Mouse (Mus musculus): Measurements from ENCODE around the gene Gla.
"Not testable (repeated sequence)": the region's sequence is repeated elsewhere in the genome, so short reads cannot be mapped to it uniquely, and the experiment has no call there.

The Gla gene

DNA sequence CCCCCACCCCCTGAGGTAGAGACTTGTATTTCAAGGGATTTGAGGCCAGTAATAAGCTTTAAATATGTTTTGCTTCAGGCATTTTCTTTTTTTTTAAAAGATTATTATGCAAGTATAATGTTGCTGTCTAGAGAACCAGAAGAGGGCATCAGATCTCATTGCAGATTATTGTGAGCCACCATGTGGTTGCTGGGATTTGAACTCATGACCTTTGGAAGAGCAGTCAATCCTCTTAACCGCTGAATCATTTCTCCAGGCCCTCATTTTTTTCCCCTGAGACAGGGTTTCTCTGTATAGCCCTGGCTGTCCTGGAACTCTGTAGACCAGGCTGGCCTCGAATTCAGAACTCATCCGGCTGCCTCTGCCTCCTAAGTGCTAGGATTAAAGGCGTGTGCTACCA is 12.7 kb downstream of the Gla start:
- DNase-seq (ENCODE audit: low spot score): no peak

- DNase-seq (ENCODE audit: low spot score): no peak
Measured at GRCm38 (mm10) chrX:134586447-134586846, 14.5 kb downstream of the Gla start.

- peak; percentile 95 for DNase-seq (ENCODE audit: low spot score)
Measured at GRCm38 (mm10) chrX:134585103-134586002, 15.6 kb downstream of the Gla start, which contains the start of gene Rpl36a. TSS of gene Rpl36a (plus strand) at chrX:134585654.

DNA sequence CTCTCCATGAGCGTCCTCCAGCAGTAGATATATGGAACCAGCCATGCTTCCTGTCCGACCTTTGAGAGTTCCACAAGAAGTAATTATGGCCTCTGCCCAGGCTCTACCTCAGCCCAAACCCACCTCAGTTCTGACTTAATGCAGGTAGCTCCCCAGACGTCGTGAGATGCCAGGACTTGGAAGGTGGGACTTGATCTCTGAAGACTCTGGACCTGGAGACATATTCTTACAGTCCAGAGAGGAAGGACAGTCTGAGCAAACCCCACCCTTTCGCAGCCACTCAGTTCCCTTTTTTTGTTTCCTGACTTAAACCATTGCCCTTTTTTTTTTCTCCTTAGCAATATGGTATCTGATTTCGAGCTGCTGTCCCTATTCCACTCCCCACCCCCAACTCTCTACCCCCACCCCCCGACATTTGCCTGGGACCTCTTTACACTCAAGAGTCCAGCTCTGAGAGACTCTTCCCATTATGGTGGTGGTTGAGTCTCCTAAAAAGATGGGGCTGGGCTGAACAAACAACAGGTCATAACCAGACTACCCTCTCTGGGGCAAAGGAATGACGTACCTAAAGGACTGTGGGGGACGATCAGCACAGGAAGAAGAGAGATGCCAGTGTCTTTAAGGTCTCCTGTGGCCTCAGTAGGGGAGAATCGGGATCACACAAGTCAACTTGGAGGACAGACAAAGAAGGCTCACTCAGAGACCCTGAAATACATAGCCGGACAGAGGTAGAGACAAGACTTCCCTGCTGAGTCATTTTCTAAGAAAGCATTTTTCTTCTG is 17.8 kb downstream of the Gla start, which contains the start of gene Btk:
Gene Btk (minus strand): TSS at position 683 of the 782 bp plus-strand sequence.
- DNase-seq (ENCODE audit: low spot score): no peak

DNA sequence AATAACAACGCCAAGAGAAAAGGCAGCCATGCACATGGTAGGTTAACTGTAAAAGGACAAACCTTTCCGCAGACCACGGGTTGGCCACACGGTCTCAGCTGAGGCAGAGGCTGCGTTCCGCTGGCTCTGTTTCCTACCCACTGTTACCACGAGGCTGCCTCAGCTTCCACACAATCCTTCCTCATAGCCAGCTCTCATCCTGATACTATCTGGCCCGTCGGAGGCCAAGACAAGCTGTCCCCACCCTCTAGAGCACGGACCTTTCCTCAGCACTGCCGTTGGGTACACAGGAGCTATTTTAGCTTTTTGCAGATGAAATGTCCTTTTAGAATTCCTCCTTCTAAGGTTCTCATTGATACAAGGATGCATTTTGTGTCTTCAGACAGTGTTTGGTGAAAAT is 18.7 kb downstream of the Gla start:
- no peak for DNase-seq (ENCODE audit: low spot score)

DNA sequence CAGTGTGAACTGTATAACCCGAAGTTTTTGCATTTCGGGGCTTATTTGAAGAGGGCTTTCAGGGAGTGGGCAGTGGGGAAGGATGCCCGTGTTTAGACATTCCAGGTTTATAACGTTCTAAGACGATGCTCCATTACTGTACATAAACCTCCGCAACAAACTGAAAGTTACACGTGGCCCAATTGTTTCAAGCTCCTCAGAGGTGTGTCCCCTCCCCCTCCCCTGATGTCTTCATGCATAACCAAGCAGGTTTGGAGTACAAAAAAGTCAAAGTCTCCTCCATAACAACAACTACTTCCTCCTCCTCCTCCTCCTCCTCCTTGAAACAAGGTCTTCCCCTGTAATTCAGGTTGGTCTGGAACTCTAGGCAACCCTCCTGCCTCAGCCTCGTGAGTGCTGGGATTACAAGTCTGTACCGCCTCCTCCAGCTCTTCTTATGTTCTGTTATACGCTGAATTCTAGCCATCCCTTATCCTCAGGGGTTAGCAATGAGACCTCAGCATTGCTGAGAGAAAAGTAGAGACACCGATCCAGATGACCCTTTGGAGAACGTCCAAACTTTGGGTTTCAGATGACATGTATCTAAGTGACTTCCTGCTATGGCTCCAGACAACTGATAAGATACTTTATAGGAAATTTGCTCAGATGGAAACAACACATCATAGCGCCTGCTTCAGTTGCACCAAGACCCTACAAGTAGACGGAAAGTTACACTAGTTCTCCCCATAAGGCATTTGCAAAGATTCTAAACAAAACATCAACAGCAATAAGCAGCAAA is 20.2 kb downstream of the Gla start:
- DNase-seq (ENCODE audit: low spot score): no peak

DNA sequence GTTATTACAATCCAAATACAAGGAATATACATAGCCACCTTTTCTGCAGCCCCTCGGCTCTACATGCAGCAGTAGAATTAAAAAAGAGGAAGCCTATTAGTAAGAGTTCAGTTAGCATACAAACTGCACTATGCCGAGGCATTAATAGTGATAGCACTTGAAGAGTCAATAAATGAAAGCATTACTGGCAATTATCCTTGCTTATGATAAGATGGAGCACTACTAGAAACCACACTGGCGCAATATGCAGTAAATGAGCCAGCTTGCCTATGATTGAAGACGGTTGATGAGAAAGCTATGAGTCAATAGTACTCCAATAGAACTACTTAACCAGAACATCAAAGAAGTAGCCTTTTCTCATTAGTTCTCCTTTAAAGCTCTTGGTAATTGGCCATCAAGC is 23.0 kb downstream of the Gla start:
- no peak for DNase-seq (ENCODE audit: low spot score)

GRCm38 (mm10) chrX:134566536-134567222 is 34.2 kb downstream of the Gla start:
- no peak for DNase-seq (ENCODE audit: low spot score)

DNA sequence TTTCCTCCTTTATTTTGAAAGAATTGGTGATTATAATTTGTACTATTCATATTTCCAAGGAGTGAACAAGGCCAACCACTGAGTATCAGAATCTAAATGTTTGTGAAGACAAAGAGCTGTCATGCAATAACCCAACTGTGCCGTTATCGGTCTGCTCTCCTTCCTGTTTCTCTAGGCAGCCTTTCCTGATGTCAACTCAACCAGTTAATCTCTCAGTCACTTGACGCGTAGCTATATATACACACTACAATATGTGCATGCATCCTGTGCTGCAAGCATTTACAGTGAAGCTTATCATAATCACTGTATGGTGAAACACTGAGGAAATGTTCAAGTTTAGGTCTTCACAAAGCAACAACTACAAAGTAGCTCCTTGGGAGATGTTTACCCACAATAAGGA is 36.6 kb downstream of the Gla start:
- DNase-seq (ENCODE audit: low spot score): no peak

GRCm38 (mm10) chrX:134554425-134554824 is 46.5 kb downstream of the Gla start:
- no peak for DNase-seq (ENCODE audit: low spot score)

DNA sequence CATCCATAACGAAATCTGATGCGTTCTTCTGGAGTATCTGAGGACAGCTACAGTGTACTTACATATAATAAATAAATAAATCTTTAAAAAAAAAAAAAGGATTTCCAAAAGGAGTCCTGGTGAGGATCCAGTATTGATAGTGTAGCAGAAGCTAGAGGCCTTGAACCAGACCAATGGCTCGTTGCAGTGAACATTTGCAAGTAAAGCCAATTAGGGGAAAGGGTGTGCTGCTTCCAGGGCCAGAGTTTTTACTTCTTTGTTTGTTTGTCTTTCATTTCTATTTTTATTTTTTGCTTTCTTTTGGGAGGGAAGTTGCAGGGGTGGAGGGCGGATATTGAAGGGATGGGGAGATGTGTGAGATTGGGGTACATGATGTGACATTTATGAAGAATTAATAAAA is 47.6 kb downstream of the Gla start:
- DNase-seq (ENCODE audit: low spot score): no peak

DNA sequence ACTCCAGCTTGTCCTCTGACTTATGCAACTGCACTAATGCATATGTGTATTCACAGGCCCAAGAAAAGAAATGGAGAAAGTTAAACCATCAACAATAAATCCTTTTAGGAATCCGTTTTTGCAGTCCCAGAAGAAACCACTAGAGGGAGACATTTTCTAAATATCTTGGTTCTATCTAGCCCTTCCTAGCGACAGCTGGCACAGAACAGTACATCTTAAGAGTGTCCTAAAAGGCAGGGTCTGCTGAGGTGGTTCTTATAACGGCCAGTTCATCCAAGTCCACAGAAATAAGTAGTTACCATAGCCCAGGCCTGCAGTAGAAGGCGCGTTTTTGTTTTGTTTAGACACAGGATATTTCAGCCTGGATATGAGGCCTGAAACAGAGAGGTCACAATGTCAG is 50.0 kb downstream of the Gla start:
- DNase-seq (ENCODE audit: low spot score): peak; percentile 85

DNA sequence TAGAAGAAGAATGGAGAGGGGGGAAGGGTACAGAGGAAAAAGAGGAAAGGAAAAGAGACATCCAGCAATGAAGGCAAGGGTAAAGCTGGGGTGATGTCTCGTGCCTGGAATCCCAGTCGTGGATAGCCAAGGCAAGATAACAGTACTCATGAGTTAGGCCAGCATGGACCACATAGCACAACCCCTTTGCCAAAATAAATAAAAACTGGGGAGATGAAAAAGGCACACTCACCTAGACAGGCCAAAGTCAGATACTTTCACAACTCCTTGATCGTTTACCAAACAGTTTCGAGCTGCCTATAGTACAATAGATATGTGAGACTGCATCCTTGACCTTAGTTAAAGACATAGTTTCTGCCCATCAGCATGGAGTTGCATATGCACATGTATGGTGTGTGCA is 53.6 kb downstream of the Gla start:
- DNase-seq (ENCODE audit: low spot score): no peak

- no peak for DNase-seq (ENCODE audit: low spot score)
Measured at GRCm38 (mm10) chrX:134541955-134542308, 59.0 kb downstream of the Gla start.

DNA sequence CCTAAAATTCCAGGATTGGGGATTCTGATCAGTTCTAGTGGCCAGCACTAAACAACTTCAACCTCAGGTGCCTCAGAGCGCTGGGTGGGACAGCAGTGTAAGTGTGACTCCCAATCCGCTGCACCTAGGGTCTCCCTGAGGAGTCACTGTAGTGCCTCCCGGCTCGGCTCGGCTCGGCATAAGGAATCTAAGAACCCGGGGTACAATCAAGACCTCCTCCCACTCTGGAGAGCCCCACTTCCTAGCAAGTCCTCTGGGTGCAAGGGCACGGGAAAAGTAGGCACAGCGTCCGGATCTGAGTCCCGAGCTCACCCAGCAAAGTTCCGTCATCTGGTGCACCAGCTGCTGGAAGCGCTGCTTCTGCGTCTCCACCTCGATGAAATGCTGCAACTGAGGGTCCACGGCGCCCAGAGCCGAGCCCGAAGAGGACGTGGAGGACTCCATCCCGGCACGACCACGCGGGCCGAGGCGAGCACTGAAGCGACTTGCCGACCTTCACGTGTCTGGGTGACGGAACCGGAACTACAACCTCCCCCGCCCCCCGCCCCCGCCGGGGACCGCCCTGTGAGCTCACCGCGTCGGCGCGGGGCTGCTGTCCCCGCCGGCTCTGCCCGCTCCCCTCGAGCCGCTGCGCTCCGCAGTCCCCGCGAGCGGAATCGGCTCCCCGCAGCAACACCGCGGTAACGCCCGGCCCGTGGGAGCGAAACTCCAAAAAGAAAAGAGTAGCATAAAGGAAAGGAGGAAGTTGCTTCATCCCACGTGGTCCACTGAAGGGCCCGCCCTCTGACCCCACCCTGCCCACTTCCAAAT is 59.6 kb downstream of the Gla start, which contains the start of gene Timm8a1:
Gene Timm8a1 (minus strand): TSS at position 721 of the 810 bp plus-strand sequence.
- DNase-seq (ENCODE audit: low spot score): peak; percentile 78

- no peak for DNase-seq (ENCODE audit: low spot score)
Measured at GRCm38 (mm10) chrX:134540414-134541135, 60.4 kb downstream of the Gla start.

DNA sequence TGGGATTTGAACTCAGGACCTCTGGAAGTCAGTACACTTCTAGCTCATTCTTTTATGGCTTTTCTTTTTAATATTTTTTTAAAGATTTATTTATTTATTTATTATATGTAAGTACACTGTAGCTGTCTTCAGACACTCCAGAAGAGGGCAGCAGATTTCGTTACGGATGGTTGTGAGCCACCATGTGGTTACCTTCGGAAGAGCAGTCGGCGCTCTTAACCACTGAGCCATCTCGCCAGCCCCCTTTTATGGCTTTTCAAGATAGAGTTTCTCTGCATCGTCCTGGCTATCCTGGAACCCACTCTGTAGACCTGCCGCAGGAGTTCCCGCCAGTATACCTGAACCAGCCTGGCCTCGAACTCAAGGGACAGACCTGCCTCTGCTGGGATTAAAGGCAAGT is 61.1 kb downstream of the Gla start:
- DNase-seq (ENCODE audit: low spot score): not testable (repeated sequence)
